Mouse (Mus musculus): ENCODE measurements at regions not wholly inside any gene's neighbourhood (a gene's known extent, or its start where the extent isn't known, plus 50 kb on each side); places are given as distances from the start of the nearest gene placed in this dataset.

GRCm38 (mm10) chr19:59742946-59743345 lies 200.5 kb downstream of the Rab11fip2 start:
- peak; percentile 3 to 24 for DNase-seq (ENCODE audit: low spot score in 2 of 2)

- DNase-seq (ENCODE audit: low spot score in 2 of 2): no peak
Observed at GRCm38 (mm10) chr19:59761218-59761617, 182.2 kb downstream of the Rab11fip2 start.

GRCm38 (mm10) chr19:59784401-59785046 lies 158.9 kb downstream of the Rab11fip2 start:
- peak in 1 of 2 experiments; percentile 4 for DNase-seq (ENCODE audit: low spot score in 2 of 2)

GRCm38 (mm10) chr19:59831304-59831703 lies 112.2 kb downstream of the Rab11fip2 start:
- no peak for DNase-seq (ENCODE audit: low spot score in 2 of 2)

GRCm38 (mm10) chr19:59837138-59837537 lies 106.3 kb downstream of the Rab11fip2 start:
- no peak for DNase-seq (ENCODE audit: low spot score in 2 of 2)

- no peak for DNase-seq (ENCODE audit: low spot score in 2 of 2)
Observed at GRCm38 (mm10) chr19:59837628-59838027, 105.8 kb downstream of the Rab11fip2 start.

GRCm38 (mm10) chr19:59844270-59844669 lies 99.2 kb downstream of the Rab11fip2 start:
- DNase-seq (ENCODE audit: low spot score in 2 of 2): no peak

GRCm38 (mm10) chr19:59846807-59847206 lies 96.6 kb downstream of the Rab11fip2 start:
- DNase-seq (ENCODE audit: low spot score in 2 of 2): no peak

- DNase-seq (ENCODE audit: low spot score in 2 of 2): no peak
Observed at GRCm38 (mm10) chr19:59850696-59851095, 92.8 kb downstream of the Rab11fip2 start.

GRCm38 (mm10) chr19:59852011-59852738 lies 91.3 kb downstream of the Rab11fip2 start:
- no peak for DNase-seq (ENCODE audit: low spot score in 2 of 2)
